Mouse (Mus musculus) small intestine, adult 2 months (tissue): ENCODE data around the gene Hydin.

Experiments used
- CTCF ChIP-seq: fragments of 200-500 bp; IDR thresholded peaks from 2 replicates; pipeline ENCODE4 v1.5.1; 2012; ENCODE audit warnings: low read depth, mild to moderate bottlenecking, control low read depth, inconsistent platforms, low read length, moderate library complexity, mixed read lengths; ENCODE audit not compliant: insufficient replicate concordance, insufficient read length; ENCODE audit errors: extremely low read depth
- POLR2A ChIP-seq: fragments of 200-500 bp; IDR thresholded peaks from 2 replicates; pipeline ENCODE4 v1.6.1; 2012; ENCODE audit warnings: low read depth, mild to moderate bottlenecking, control low read depth, inconsistent platforms, low read length, moderate library complexity

DNA sequence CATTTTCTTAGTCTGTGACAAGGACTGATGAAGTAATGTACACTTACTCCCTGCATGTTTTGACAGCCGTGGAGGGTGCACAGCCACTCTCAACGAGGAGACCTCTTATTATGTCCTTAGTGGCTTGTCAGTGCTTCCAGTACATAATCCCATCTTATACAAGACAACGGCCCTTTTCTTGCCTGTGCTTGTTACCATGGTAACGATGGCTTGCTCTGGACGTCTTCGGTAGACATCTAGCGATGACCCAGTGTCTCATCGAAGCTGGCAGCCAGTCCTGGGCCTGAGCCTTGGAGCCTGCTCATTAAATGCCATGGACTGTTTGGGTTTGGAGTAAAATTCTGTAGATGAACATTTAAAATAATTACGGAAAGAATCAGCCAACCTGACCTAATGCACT lies 198.8 kb downstream of the Hydin start:
- TF ChIP-seq POLR2A: no peak
- no peak for TF ChIP-seq CTCF
